Mouse (Mus musculus): Measurements from ENCODE around the gene Dpp4.

The Dpp4 gene

DNA sequence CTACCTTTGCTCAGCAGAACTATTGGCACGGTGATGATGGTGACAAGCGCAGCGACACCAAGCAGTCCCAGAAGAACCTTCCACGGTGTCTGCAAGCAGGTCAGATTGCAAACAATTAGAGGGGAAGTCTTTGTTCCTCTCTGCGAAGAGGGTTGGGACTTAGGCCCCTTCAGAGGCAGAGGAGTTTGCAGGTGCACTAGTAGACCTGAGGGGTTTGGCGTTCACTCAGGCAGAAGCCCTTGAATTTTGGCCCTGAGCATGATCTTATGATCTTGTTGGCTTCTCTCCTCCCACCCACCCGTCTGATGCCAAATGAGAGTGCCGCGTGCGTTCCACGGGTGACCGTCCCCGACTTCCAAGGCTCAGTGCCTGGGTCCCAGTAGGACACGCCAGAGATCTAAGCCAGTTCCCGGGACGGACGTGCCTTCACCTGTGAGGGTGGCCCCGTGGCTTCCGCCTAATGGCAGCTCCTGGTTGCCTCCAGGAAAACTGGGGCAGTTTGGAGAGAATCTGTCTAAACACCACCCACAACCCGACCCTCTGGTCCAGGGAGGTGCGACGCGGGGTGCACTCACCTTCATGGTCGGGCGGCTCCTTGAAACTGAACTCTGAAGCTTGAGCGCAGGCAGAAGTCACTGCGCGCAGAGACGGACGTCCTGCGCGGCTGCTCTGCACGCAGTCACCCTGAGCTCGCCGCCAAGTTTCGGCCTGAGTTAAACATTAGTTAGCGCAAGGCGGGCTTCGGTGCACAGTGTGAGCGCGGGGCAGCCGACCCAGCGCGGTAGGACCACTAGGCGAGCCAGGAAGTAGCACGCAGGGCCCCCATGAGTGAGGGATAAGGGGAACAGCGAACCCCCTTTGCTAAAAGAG lies 585 bp downstream of the Dpp4 start:
- 12% methylated on average over 47 of the region's 47 CpGs for WGBS

DNA sequence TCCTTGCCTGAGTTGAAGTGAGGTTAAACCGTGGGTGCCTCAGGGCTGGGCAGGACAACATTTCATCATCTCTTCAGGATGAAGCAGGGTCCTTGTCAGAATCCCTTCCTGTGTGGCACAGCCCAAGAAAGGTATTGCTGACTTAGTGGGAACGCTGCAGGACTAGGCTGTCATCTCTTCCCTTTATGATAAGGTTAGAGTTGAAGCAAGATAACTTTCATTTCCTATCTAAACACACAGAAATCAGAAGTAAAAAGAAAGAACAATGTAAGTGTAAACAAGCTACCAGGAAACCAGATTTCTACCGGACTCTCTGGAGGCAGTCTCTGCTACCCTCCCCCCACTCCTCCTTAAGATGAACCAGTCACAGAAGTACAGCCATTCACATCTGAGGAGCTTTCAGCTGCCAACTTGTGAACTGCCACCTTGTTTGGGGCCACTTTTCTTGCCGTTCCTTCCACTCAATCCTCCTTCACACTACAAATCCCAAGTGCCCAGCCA lies 3.3 kb downstream of the Dpp4 start:
- WGBS, result 51% methylated on average over 4 of the region's 4 CpGs

DNA sequence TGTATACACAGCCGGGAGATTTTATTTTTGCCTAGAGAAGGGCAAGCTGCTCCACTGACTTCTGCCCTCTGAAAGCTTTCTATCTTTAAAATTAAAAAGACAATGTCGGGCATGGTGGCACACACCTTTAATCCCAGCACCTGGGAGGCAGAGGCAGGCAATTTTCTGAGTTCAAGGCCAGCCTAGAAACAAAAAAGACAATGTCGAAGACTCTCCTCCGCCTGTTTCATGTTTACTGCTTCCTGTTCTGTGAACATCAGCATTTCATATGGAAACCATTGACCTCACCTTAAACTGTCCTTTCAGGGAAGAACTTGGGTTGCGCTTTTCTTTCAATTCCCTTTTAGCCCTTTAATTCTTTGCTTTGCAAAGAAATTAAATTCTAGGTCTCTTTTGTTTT lies 3.8 kb downstream of the Dpp4 start:
- WGBS, result 90% methylated on average over 5 of the region's 5 CpGs

DNA sequence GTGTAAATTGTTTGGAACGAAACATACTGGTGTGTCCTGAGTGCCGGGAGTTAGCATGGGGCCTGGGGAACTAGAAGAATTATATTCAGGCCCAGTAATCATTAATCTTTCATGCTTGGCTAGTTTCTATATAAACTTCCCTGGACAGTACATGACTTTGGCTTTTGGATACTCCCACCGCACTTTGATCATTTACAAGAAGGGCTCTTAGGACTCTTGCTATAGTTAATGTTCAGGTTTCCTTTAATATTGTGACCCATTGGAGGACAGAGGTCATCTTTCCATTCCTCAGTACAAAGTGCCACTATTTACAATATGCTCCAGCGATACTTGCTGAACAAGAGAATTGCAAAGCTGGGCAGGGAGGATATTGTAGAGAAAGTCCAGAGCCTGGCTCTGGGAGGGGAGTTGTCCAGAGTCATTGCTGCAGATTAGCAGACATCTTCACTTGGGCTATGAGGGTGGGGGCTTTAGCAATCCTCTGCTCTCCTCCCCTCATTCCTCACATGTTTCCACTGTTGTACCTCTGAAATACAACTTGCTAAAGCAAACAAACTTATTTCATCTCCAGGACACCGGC lies 8.4 kb downstream of the Dpp4 start:
- WGBS, result 90% methylated on average over 5 of the region's 5 CpGs

DNA sequence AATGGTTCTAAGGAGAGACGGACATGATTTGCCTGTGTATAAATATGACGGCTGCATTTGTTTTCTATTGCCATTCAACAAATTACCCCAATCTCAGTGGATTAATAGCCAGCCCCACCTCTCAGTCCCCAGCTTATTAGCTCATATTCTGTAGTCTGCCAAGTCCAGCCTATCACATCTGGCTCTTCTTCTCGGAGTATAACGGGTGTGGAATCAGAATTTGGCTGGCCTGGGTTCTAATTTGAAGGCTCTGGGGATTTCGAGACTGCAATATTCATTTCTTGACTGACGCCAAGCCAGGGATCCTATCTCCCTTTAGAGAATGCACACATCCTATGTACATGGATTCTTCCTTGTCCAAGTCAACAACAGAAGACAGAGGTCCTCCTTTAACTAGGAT lies 11.0 kb downstream of the Dpp4 start:
- WGBS, result 86% methylated on average over 6 of the region's 6 CpGs

DNA sequence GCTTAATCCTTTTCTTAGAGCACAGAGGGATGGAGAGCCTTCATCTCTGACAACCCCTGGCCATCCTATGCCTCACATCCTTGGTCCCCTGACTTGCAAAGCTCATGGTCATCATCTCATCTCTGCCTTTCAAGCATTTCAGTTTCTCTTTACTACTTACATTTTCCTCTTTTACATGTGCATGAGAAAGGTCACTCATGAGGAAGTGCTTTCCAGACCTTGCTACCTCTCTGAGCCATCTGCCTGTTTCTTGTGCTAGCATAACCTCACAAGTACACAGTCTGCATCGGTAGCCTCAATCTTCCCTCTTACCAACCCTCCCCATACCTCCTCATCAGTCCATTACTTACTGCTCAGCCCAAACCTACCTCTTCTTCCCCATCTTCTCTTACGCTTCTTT lies 12.2 kb downstream of the Dpp4 start:
- 92% methylated on average over 2 of the region's 2 CpGs for WGBS

DNA sequence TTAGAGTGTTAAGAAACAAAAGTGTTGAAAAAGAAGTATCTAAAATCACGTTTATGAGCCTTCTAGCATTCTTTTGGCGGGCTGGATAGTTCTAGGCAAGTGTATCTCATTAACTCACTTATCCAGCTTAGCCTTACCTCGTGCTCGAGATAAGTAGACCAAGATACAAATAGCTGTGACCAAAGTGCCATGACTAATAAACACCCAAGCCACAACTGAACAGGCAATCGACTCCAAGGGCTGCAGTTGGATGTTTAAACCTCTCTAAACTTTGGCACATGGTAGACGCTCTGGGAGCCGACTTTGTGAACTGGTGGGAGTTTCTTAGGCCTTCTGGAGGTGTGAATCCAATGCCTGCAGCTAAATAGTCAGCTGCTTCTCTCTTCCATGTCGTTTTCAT lies 12.7 kb downstream of the Dpp4 start:
- 72% methylated on average over 8 of the region's 8 CpGs for WGBS

DNA sequence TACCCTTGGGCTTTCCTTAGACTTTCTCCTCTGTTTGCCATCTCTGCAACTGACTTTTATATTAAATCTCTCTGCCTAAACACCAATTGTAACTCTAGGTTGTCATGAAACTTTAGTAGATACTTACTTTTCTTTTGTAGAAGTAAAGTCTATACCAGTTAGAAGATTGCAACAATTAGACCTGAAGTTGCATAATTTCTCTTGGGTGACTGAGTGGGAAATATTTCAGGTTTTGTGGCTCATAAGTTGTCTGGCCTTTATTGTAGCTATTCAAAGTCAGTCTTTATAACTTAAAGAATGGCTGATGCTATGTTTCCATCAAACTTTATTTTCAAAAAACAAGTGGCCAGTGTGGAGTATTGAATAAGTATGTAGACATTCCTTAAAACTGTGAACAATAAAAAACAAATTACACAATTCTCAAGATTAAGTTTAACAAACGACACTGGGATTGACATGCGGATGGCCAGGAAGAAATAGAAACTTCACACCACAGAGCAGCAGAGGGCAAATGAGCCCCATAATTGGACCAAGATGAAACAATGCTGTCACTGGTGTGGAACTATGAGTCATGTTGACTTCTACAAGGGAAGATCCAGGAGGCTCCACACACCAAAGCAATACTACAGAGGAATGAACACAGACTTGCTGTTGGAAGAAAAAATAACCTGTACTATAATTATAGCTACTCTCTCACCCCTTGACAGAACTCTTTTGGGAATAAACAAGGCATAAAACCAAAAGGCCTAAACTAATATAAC lies 13.7 kb downstream of the Dpp4 start:
- 88% methylated on average over 2 of the region's 2 CpGs for WGBS

DNA sequence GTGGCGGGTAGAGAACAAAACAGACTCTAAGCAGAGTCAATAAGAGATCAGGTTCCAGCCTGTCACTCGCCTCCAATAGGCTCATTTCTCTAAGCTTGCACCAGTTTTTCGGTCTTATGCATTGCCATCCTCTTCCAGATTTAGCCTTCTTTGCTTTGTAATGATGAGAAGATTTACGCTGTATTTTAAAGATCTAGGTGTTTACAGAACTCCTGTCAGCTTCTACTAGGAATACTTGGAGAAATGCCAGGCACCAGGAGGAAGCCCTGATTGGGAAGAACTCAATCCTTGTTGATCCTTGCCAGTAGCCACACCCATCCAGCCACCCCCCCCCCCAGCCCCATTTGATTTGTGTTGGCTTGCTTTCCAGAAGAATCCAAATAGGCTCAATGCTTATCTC lies 14.4 kb downstream of the Dpp4 start:
- WGBS, result 72% methylated on average over 4 of the region's 4 CpGs

DNA sequence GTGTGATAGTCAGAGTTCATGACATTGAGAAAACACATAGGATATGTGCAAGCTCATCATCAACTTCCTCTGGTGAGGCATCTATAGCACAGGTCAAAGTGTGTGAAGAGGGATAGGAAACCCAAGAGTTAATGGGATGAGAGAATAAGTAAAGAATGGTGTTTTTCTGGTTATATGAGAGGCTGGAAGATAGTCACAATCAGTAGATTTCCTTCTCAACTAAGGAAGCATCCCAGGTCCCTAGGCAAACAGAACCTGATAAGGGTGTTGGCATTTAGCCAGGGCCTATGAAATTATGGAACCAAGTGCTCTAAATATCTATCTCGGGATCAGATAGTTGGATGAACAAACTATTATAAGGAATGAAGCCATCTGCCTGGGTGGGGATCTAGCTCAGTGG lies 15.2 kb downstream of the Dpp4 start:
- WGBS, result 92% methylated on average over 1 of the region's 1 CpGs

DNA sequence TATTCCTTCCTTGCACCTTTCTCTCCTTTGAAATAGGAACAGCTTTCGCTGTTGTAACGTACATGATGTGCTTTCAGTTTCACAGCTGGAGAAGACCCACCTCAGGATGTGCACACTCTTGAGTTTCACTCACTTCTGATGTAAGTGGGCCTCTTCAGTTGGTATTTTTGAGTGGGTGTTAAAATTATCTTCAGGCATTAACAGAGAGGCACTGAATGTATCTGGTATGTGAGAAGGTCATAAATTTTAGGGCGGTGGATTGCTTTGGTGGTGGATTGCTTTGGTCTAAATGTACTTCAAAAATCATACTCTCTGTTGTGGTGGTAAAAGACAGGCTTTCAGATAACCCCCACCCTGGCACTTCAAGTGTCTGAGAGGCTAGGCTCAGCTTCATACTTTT lies 17.2 kb downstream of the Dpp4 start:
- WGBS, result 96% methylated on average over 3 of the region's 3 CpGs

DNA sequence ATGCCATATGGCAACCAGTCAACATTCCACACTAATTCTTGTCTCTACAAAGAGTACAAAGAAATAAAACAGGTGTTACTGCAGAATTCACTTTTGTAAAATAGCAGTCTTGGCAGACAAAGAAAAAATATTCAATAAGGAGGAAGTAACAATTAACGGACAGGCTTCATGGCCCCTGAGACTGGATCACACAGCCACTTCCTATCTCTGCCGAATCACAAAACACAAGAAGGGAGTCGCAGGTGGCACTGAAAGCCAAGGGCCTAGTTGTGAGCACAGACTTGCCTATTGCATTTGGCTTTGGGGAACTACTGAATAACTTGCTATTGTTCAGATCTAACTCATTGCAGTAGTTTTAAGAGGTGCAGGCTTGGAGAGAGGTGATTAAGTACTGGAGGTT lies 19.9 kb downstream of the Dpp4 start:
- 64% methylated on average over 3 of the region's 3 CpGs for WGBS

DNA sequence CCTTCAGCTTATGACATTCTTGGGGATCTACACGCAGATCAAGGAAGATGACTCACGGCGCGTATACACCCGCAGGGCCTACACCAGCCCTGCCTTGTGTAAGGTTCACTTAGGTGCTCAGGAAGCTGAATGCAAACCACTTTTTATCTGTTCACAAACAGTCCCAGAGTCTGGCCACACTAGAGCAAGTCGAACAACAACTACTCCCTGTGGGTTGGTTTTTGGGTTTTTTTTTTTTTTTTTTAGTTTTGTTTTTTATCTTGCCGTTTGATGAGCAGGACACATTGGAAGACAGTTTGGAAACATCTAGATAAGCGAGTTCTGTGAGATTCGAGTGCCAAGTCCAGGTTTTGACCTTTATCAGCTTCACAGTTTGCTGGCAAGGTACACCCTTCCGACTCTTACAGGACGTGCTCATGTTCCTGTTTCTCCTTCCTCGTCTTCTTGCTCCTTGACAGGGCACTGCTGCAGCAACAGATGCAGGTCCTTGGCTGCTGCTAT lies 21.0 kb downstream of the Dpp4 start:
- 80% methylated on average over 12 of the region's 12 CpGs for WGBS

DNA sequence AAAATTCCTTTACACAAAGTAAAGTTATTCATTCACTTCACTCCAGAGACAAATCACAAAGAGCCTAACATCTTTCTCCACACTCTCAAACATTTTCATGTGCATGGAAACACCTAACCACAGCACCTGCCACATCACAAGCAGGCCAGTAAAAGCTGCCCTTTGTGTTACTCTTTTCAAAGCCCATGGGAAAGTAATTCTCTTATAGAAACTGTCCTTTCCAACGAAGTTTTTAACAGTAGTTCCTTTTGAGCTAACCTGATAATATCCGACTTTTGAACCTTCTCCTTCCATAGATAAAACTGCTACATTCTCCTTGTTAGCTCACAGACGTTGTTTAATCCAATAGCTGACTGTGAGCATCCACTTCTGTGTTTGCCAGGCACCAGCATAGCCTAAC lies 21.7 kb downstream of the Dpp4 start:
- WGBS, result 67% methylated on average over 3 of the region's 3 CpGs

DNA sequence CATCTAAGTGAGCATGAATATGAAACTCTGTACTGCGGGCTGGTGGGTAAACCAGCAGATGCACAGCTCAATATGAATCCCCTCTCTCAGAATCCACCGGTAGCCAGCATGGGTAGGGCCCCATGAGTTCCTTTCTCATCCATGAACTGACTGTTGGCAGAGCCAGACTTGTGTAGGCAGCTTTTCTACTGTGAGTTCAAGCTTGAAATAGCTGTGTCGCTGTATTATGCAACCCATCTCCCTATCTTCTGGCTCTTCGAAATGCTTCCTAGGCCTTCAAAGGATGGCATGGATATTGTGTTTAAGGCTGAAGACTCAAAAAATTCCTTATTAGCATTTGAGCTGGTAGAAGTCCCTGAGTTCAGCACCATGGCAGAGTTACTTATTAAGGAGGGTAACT lies 23.2 kb downstream of the Dpp4 start:
- WGBS, result 58% methylated on average over 4 of the region's 4 CpGs

DNA sequence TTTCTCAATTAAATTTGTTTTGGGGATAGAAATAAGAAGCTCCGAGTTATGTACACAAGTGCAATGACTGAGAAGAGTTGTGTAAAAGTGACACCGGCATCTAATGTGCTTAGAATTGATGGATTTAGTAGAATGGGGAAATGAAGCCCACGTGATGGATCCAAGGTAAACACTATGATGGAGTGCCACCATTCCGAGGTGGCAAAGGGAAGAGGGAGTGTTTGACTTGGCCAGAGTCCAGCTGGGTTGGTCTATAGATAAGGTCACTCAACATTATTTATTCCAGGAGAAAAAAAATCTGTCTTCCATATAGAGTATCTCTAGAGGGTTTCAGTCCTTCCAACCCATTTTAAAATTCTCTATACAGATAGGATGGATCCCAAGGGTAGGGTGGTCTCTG lies 28.8 kb downstream of the Dpp4 start:
- WGBS, result 85% methylated on average over 4 of the region's 4 CpGs

DNA sequence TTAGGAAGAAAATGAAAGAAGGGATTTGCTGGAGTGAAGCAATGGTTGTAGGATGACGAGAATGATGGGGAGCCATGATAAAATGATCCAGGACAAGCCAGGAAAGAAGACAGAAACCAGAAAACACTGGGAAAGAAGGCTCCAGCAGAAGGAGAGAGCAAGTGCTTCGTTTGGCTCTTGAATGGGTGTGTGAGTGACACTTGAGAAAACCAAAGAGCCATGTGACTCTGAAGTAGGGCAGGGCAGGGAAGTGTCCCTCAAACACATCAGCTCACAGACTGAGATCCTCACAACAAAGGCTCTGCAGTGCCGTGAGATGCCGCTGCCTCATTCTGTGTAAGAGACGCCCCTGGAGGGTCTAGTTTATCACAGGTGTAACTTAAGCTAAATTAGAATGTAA lies 29.6 kb downstream of the Dpp4 start:
- 82% methylated on average over 5 of the region's 5 CpGs for WGBS

DNA sequence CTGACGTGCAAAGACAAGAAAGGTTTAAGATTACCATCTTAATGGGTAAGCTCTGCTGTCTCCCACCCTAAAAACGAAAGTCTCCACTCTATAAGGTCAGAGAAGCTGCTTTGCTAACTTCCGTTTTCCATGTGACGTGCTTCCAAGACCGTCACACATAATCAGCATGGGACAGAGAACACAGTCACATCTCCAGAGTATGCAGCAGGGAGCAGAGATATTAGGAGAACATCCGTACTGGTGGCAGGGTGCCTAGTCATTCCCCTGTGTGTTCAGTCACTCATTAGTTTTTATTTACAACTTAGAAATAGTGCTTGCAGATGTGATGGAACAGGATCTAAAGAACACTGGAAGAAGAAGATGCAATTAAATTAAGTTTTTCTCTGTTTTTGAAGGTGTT lies 30.3 kb downstream of the Dpp4 start:
- 83% methylated on average over 6 of the region's 6 CpGs for WGBS

DNA sequence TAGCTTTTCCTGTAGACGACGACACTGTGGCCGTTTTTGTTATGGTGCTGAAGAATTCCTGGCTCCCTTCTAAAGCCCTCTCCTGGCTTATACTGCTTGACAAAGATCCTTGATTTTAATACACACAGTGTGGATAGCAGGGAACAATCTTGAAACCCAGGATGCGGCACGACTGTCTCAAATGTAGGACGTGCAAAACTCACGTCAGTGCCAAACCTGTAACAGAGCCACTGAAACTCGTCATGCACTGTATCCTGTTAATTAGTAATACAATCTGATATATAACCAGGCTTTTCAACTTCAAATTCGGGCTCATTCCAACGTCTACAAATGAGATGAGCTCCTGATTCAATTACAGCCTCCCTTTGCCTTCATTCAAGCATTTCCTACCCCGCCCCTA lies 38.3 kb downstream of the Dpp4 start:
- 33% methylated on average over 11 of the region's 11 CpGs for WGBS

DNA sequence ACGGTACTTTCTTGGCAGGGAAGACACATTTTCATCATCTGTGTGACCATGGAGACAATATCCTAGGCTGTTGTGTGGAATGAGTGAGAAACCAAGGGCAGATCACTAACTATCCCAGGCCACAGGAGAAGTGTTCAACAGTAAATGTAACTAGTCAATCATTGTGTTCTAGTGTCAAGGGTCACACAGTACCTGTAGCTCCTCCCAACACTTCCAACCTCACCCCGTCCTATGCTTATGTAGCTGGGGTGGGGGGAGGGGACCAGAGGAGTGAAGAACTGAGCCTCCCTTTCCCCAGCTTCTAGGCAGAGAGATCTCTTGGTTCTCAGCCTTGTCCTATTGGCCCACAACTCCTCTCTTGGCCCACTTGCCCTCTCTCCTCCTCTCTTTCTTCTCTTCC lies 42.0 kb downstream of the Dpp4 start:
- 59% methylated on average over 2 of the region's 2 CpGs for WGBS

DNA sequence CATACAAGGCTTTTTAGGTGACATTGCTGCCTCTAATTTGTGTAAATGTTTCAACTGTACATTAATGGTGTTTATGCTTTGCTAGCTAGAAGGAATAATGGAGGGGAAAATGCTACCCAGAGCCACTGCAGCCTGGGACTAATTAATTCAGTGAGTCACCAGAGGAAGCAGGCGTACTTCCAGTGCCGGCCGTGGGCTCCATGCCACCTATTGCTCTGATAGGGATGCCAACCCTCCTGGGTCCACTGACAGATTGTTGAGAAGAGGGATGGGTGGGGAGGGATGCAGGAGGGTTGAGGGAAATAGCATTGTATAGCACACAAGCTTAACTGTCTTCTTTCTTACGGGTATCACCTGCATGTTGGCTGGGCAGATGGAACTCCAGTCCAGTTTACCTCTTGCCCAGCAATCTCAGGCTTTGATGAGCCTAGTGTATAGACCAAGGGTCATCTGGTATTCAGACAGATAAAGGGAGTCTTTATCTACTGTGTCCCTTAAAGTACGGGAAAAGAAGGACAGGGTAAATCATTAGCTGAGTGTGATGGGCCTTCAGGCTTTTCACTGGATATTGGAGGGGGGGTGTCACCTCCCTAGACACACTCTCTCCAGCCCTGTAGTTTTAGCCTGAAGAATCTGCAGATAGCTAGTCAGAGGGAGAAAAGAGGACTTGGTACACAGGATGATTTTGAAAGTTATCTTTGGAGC lies 43.5 kb downstream of the Dpp4 start:
- WGBS, result 55% methylated on average over 5 of the region's 5 CpGs

DNA sequence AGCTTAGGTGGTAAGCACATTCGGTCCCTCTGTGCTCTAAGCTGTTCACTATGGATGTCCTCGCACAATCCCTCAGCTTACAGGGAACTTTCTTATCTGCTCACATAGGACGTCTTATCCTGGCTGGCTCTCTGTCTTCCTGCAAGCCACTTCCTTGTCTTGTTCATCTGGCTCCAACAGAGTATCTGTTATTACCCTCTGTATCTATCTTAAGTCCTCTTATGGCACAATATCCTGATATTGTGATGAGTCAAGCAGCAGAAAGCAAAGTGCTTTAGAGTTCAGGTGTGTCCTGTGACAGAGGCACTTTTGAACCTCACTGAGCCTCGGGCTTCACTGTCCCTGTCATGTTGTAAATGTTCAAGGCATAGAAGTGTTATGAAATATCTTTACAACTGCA lies 48.4 kb downstream of the Dpp4 start:
- WGBS, result 85% methylated on average over 4 of the region's 4 CpGs

Measured in cerebral cortex, adult 2 months (tissue).